Mouse (Mus musculus) hindbrain, embryonic 16.5 days (tissue): ENCODE data around the gene Nanos1. TPM values are rescaled to one million over a fixed set of nuclear protein-coding genes. Genes with fewer than 3 reads are reported as not detected.

Experiments
- ATAC-seq: fragments of 200-750 bp; cut with Nextera tagmentation; 2 replicates; pipeline ENCODE4 v1.8.0; 2017; ENCODE audit warnings: moderate TSS enrichment, moderate library complexity
- H3K27ac ChIP-seq: fragments of 300-500 bp; sonication (generic); 2 replicates; pipeline ENCODE4 v1.5.1; 2014; ENCODE audit warnings: low read depth, mild to moderate bottlenecking, control low read depth, low read length, moderate library complexity
- H3K27me3 ChIP-seq: fragments of 300-500 bp; sonication (generic); replicated peaks from 2 replicates; pipeline ENCODE4 v1.6.1; 2014; ENCODE audit warnings: low read length; ENCODE audit not compliant: control insufficient read depth, insufficient read depth
- H3K36me3 ChIP-seq: fragments of 300-500 bp; sonication (generic); 2 replicates; pipeline ENCODE4 v1.6.1; 2014; ENCODE audit warnings: mild to moderate bottlenecking, low read length, moderate library complexity, mixed read lengths; ENCODE audit not compliant: control insufficient read depth, insufficient read depth
- H3K4me1 ChIP-seq: fragments of 300-500 bp; sonication (generic); 2 replicates; pipeline ENCODE4 v1.6.1; 2014; ENCODE audit warnings: low read depth, low read length; ENCODE audit not compliant: control insufficient read depth, insufficient read depth
- H3K4me2 ChIP-seq: fragments of 300-500 bp; sonication (generic); 2 replicates; pipeline ENCODE4 v1.6.1; 2014; ENCODE audit warnings: mild to moderate bottlenecking, low read length, control low read depth, moderate library complexity
- H3K4me3 ChIP-seq: fragments of 300-500 bp; sonication (generic); 2 replicates; pipeline ENCODE4 v1.5.1; 2014; ENCODE audit warnings: mild to moderate bottlenecking, low read length, control low read depth, moderate library complexity
- H3K9ac ChIP-seq: fragments of 300-500 bp; sonication (generic); 2 replicates; pipeline ENCODE4 v1.6.1; 2014; ENCODE audit warnings: low read depth, mild to moderate bottlenecking, control low read depth, low read length, moderate library complexity
- H3K9me3 ChIP-seq: fragments of 300-500 bp; sonication (generic); 2 replicates; pipeline ENCODE4 v1.6.1; 2014; ENCODE audit warnings: mild to moderate bottlenecking, low read length, moderate library complexity; ENCODE audit not compliant: control insufficient read depth
- WGBS: fragments of 180-500 bp; shearing (Covaris S2); extraction: QIAGEN DNeasy Blood & Tissue Kit; methylation state at CpG from one replicate; pipeline ENCODE4 v1.1.7; 2014; 5-methylcytosine and 5-hydroxymethylcytosine counted together
- microRNA-seq: library from miRNA; unstranded; fragments of <30 nt; microRNA quantifications from one replicate; pipeline ENCODE4, GENCODE M21; 2017
- polyA plus RNA-seq: library from polyadenylated mRNA; unstranded; fragments of >200 nt; fragmentation: Nextera tagmentation; extraction: Ambion mirVana; gene quantifications from 2 replicates; pipeline ENCODE4 v1.2.1, GENCODE M21; 2015

Gene Nanos1
- polyA plus RNA-seq, 1 experiment from 2014 or later, result 16.5 TPM

DNA sequence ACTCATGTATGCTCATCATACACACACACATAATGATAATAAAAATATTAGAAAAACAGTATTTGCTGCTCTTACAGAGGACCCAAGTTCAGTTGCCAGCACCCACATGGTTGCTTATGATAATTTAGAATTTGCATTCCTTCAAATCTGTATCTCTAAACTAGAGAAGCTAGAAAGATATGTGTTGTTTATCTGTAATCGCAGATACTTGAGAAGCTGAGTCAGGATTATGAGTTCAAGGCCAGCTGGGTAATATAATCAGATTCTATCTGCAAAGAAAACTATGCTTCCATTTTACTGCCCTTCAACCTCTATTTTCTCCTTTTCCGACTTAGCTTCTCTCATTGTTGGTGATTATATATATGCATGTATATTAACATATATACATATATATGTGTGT is 41.6 kb downstream of the Nanos1 start:
- Histone ChIP-seq H3K36me3 (no peaks in the 10 kb centered on the region), H3K27me3 (no peaks in the 10 kb centered on the region), H3K4me3 (no peak overlapping the region), H3K9ac (no peak overlapping the region), H3K4me1 (no peaks in the 10 kb centered on the region), H3K4me2 (no peak overlapping the region), H3K27ac (no peak overlapping the region), H3K9me3 (no peaks in the 10 kb centered on the region)
- 96% methylated on average over 2 of the region's 2 CpGs for WGBS
- ATAC-seq, result no peak

DNA sequence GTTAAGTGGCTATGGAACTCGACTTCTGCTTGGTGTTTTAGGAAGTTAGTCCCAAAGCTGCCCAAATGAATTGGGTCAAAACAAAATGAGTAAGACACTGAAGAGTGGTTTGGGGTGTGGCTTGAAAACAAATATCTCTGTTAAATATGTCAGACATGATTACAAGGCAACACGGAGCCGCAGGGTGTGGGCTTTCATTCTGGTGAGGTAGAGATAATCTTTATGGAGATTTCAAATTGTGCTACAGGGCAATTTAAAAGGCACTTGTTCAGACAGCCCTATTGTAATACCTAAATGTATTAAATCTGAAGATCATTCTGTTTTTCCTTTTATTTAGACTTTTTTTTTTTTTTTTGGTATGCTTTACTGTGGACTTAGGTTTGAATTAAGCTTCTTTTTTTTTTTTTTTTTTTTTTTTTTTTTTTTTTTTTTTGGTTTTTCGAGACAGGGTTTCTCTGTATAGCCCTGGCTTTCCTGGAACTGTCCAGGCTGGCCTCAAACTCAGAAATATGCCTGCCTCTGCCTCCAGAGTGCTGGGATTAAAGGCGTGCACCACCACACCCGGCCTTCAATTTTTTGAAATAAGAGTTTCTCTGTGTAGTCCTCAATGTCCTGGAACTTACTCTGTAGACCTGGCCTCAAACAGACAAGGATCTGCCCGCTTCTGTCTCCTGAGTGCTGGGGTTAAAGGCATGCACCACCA is 44.2 kb downstream of the Nanos1 start:
- Histone ChIP-seq H3K4me3 (no peak overlapping the region), H3K9ac (no peak overlapping the region), H3K4me1 (no peaks in the 10 kb centered on the region), H3K36me3 (no peaks in the 10 kb centered on the region), H3K27me3 (no peaks in the 10 kb centered on the region), H3K27ac (no peak overlapping the region), H3K4me2 (no peak overlapping the region), H3K9me3 (no peaks in the 10 kb centered on the region)
- 84% methylated on average over 7 of the region's 7 CpGs for WGBS
- no peak for ATAC-seq

DNA sequence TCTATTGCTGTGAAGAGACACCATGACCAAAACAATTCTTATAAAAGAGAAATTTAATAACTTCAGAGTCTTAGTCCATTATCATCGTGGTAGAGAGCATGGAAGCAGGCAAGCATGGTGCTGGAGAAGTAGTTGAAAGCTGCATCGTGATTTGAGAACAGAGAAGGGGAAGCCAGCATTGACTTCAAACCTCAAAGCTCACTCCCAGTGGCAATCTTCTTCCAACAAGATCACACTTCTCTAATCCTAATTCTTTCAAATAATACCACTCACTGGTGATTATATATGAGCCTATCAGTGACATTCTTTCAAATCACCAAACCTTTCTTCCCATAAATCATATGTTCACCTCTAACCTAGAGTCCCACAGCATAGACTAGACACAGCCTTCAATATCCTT is 49.1 kb downstream of the Nanos1 start:
- 72% methylated on average over 2 of the region's 2 CpGs for WGBS
- no peak for ATAC-seq
- no peak overlapping the region for H3K9ac ChIP-seq

More for the DNA sequence above, 49.1 kb downstream of the Nanos1 start:
- no peaks in the 10 kb centered on the region for H3K36me3 ChIP-seq
- H3K9me3 ChIP-seq, result no peaks in the 10 kb centered on the region
- H3K4me2 ChIP-seq, result no peak overlapping the region
- no peak overlapping the region for H3K27ac ChIP-seq
- no peaks in the 10 kb centered on the region for H3K27me3 ChIP-seq
- no peak overlapping the region for H3K4me3 ChIP-seq
- H3K4me1 ChIP-seq, result no peaks in the 10 kb centered on the region

Small RNA genes within 50 kb of the gene (microRNA-seq; reads per million reads assigned to microRNA genes)
- gene mmu-mir-3084-1, result not detected

Other genes with a start within 250 kb of the Nanos1 start
- 15.5 and 18.6 TPM in 2 replicates for gene Cacul1, start 175.0 kb upstream of the Nanos1 start, polyA plus RNA-seq
- 102 and 103 TPM in 2 replicates for gene Eif3a, start 34.7 kb downstream of the Nanos1 start, polyA plus RNA-seq
- gene Fam45a, start 55.6 kb downstream of the Nanos1 start, polyA plus RNA-seq, result 42.4 and 46.8 TPM in 2 replicates
- 13.4 and 13.6 TPM in 2 replicates for gene Sfxn4, start 105.5 kb downstream of the Nanos1 start, polyA plus RNA-seq
- 121 and 133 TPM in 2 replicates for gene Prdx3, start 118.6 kb downstream of the Nanos1 start, polyA plus RNA-seq
- 1.6 and 1.9 TPM in 2 replicates for gene Grk5, start 133.8 kb downstream of the Nanos1 start, polyA plus RNA-seq